Mouse (Mus musculus) hindbrain, postnatal 0 days (tissue): Measurements from ENCODE around the gene Tnpo1. TPM values are rescaled to one million over a fixed set of nuclear protein-coding genes. Genes with fewer than 3 reads are reported as not detected.

Source experiments
- ATAC-seq: fragments of 200-750 bp; cut with Nextera tagmentation; 2 replicates; pipeline ENCODE4 v1.8.0; 2017; ENCODE audit warnings: mild to moderate bottlenecking, moderate TSS enrichment, moderate library complexity
- DNase-seq: peaks from one replicate; pipeline ENCODE4 v3.0.0-alpha.2; 2015; ENCODE audit warnings: low spot score
- H3K27ac ChIP-seq: fragments of 300-500 bp; sonication (generic); 2 replicates; pipeline ENCODE4 v1.5.1; 2014; ENCODE audit warnings: mild to moderate bottlenecking
- H3K27me3 ChIP-seq: fragments of 300-500 bp; sonication (generic); 2 replicates; pipeline ENCODE4 v1.6.1; 2014; ENCODE audit warnings: low read length, mixed read lengths; ENCODE audit not compliant: insufficient read depth
- H3K36me3 ChIP-seq: fragments of 300-500 bp; sonication (generic); 2 replicates; pipeline ENCODE4 v1.6.1; 2014; ENCODE audit warnings: low read length, mixed read lengths; ENCODE audit not compliant: insufficient read depth
- H3K4me1 ChIP-seq: fragments of 300-500 bp; sonication (generic); 2 replicates; pipeline ENCODE4 v1.6.1; 2014; ENCODE audit warnings: antibody characterized with exemption, low read length, mixed read lengths; ENCODE audit not compliant: insufficient read depth
- H3K4me2 ChIP-seq: fragments of 300-500 bp; sonication (generic); 2 replicates; pipeline ENCODE4 v1.6.1; 2014; ENCODE audit warnings: low read depth, mild to moderate bottlenecking, low read length, moderate library complexity, mixed read lengths
- H3K4me3 ChIP-seq: fragments of 300-500 bp; sonication (generic); 2 replicates; pipeline ENCODE4 v1.5.1; 2014; ENCODE audit warnings: low read length
- H3K9ac ChIP-seq: fragments of 300-500 bp; sonication (generic); replicated peaks from 2 replicates; pipeline ENCODE4 v1.6.1; 2014; ENCODE audit warnings: mild to moderate bottlenecking, low read length, moderate library complexity, mixed read lengths
- H3K9me3 ChIP-seq: fragments of 300-500 bp; sonication (generic); 2 replicates; pipeline ENCODE4 v1.6.1; 2016; ENCODE audit warnings: low read length, mixed read lengths
- CTCF ChIP-seq: IDR thresholded peaks from 2 replicates; pipeline ENCODE4 v1.5.1; 2016; ENCODE audit warnings: antibody characterized with exemption, control low read depth, low read depth
- WGBS: fragments of 180-500 bp; shearing (Covaris S2); extraction: QIAGEN DNeasy Blood & Tissue Kit; methylation state at CpG from one replicate; pipeline ENCODE4 v1.1.7; 2014; 5-methylcytosine and 5-hydroxymethylcytosine counted together
- polyA plus RNA-seq: library from polyadenylated mRNA; unstranded; fragments of >200 nt; fragmentation: Nextera tagmentation; extraction: Ambion mirVana; gene quantifications from 2 replicates; pipeline ENCODE4 v1.2.1, GENCODE M21; 2015
- total RNA-seq: library from RNA; depleted of rRNA; stranded (reverse); fragments of >200 nt; gene quantifications from 2 replicates; pipeline ENCODE4 v1.2.3, GENCODE M21; 2014

Gene Tnpo1
- total and polyA plus RNA-seq, 2 experiments from 2014 or later: 21.6 to 79.2 TPM

- Histone ChIP-seq H3K4me1 (0 out of 2 replicates have a peak, but pooled peaks cover 21% of the 10 kb centered on the region), H3K27ac (no peak overlapping the region), H3K27me3 (no peaks in the 10 kb centered on the region), H3K4me2 (no peak overlapping the region), H3K9ac (no peak overlapping the region), H3K9me3 (no peaks in the 10 kb centered on the region), H3K36me3 (no peaks in the 10 kb centered on the region), H3K4me3 (no peak overlapping the region)
- no peak for DNase-seq
- no peak for TF ChIP-seq CTCF
- no peak for ATAC-seq
- 48% methylated on average over 3 of the region's 3 CpGs for WGBS
These were observed 15.4 kb downstream of the Tnpo1 start for GRCm38 (mm10) chr13:98910801-98911200.

- ATAC-seq (no peak), DNase-seq (no peak)
- Histone ChIP-seq H3K27ac (no peak overlapping the region), H3K9ac (no peak overlapping the region), H3K4me3 (no peak overlapping the region), H3K9me3 (no peaks in the 10 kb centered on the region), H3K4me2 (no peak overlapping the region), H3K4me1 (0 out of 2 replicates have a peak, but pooled peaks cover 1% of the 10 kb centered on the region), H3K36me3 (no peaks in the 10 kb centered on the region), H3K27me3 (no peaks in the 10 kb centered on the region)
- no peak for TF ChIP-seq CTCF
- WGBS: 95% methylated on average over 2 of the region's 2 CpGs
These were observed 21.6 kb downstream of the Tnpo1 start for GRCm38 (mm10) chr13:98904608-98905007.

- Histone ChIP-seq H3K36me3 (no peaks in the 10 kb centered on the region), H3K27me3 (no peaks in the 10 kb centered on the region), H3K4me1 (no peaks in the 10 kb centered on the region), H3K4me2 (no peak overlapping the region), H3K9me3 (no peaks in the 10 kb centered on the region), H3K4me3 (no peak overlapping the region), H3K9ac (no peak overlapping the region), H3K27ac (no peak overlapping the region)
- DNase-seq: no peak
- no peak for ATAC-seq
- TF ChIP-seq CTCF: no peak
- 90% methylated on average over 8 of the region's 8 CpGs for WGBS
These were observed 23.7 kb downstream of the Tnpo1 start for GRCm38 (mm10) chr13:98902366-98903025.

GRCm38 (mm10) chr13:98899550-98899949 lies 26.6 kb downstream of the Tnpo1 start:
- H3K36me3 ChIP-seq: no peaks in the 10 kb centered on the region
- 90% methylated on average over 3 of the region's 3 CpGs for WGBS
- H3K4me3 ChIP-seq: no peak overlapping the region
- no peaks in the 10 kb centered on the region for H3K27me3 ChIP-seq
- no peak for TF ChIP-seq CTCF
- no peak for ATAC-seq
- H3K9me3 ChIP-seq: no peaks in the 10 kb centered on the region
- no peak for DNase-seq
- H3K9ac ChIP-seq: no peak overlapping the region
- no peak overlapping the region for H3K27ac ChIP-seq
- no peak overlapping the region for H3K4me2 ChIP-seq
- H3K4me1 ChIP-seq: peaks cover 5% of the 10 kb centered on the region; the same call in 1 of the 2 replicates

- DNase-seq: no peak
- H3K4me2 ChIP-seq: no peak overlapping the region
- H3K36me3 ChIP-seq: no peaks in the 10 kb centered on the region
- ATAC-seq: no peak
- no peak overlapping the region for H3K4me3 ChIP-seq
- no peak overlapping the region for H3K27ac ChIP-seq
- 52% methylated on average over 5 of the region's 5 CpGs for WGBS
- peaks cover 9% of the 10 kb centered on the region; the same call in 1 of the 2 replicates for H3K4me1 ChIP-seq
- no peak overlapping the region for H3K9ac ChIP-seq
- TF ChIP-seq CTCF: no peak
- H3K27me3 ChIP-seq: no peaks in the 10 kb centered on the region
- H3K9me3 ChIP-seq: no peaks in the 10 kb centered on the region
These were observed 28.6 kb downstream of the Tnpo1 start for GRCm38 (mm10) chr13:98897577-98897976.

- H3K9me3 ChIP-seq: no peaks in the 10 kb centered on the region
- H3K4me2 ChIP-seq: no peak overlapping the region
- DNase-seq (no peak), ATAC-seq (no peak)
- H3K36me3 ChIP-seq: no peaks in the 10 kb centered on the region
- peaks cover 11% of the 10 kb centered on the region; the same call in 1 of the 2 replicates for H3K4me1 ChIP-seq
- TF ChIP-seq CTCF: no peak
- H3K9ac ChIP-seq: no peak overlapping the region
- H3K27me3 ChIP-seq: no peaks in the 10 kb centered on the region
- no peak overlapping the region for H3K4me3 ChIP-seq
- 76% methylated on average over 7 of the region's 7 CpGs for WGBS
- no peak overlapping the region for H3K27ac ChIP-seq
These were observed 29.6 kb downstream of the Tnpo1 start for GRCm38 (mm10) chr13:98896434-98897126.

GRCm38 (mm10) chr13:98896013-98896412 lies 30.2 kb downstream of the Tnpo1 start:
- Histone ChIP-seq H3K9ac (no peak overlapping the region), H3K27me3 (no peaks in the 10 kb centered on the region), H3K4me3 (no peak overlapping the region), H3K4me1 (peaks cover 16% of the 10 kb centered on the region; the same call in 1 of the 2 replicates), H3K36me3 (no peaks in the 10 kb centered on the region), H3K4me2 (no peak overlapping the region), H3K27ac (no peak overlapping the region), H3K9me3 (no peaks in the 10 kb centered on the region)
- TF ChIP-seq CTCF: no peak
- ATAC-seq: no peak
- DNase-seq: no peak
- 81% methylated on average over 4 of the region's 4 CpGs for WGBS
